Mouse (Mus musculus) right cerebral cortex, adult 18-20 months (tissue): ENCODE data around the gene Btn1a1.

Experiments used
- DNase-seq: peaks from one replicate; pipeline ENCODE4 v3.0.0; 2022; ENCODE audit warnings: mixed read lengths

Gene Btn1a1

GRCm38 (mm10) chr13:23465600-23466109, at the start of gene Btn1a1:
Btn1a1 (minus strand) TSS chr13:23465901.
- no peak for DNase-seq

GRCm38 (mm10) chr13:23515281-23515680, 49.6 kb upstream of the Btn1a1 start:
- no peak for DNase-seq

GRCm38 (mm10) chr13:23513517-23513916, 47.8 kb upstream of the Btn1a1 start:
- no peak for DNase-seq

- DNase-seq: no peak
These were observed 44.4 kb upstream of the Btn1a1 start for GRCm38 (mm10) chr13:23510127-23510526.

GRCm38 (mm10) chr13:23506819-23507515, 41.3 kb upstream of the Btn1a1 start:
- no peak for DNase-seq

- DNase-seq: no peak
These were observed 40.6 kb upstream of the Btn1a1 start for GRCm38 (mm10) chr13:23506351-23506750.

GRCm38 (mm10) chr13:23505662-23506345, 40.1 kb upstream of the Btn1a1 start:
- DNase-seq: no peak

GRCm38 (mm10) chr13:23503797-23504196, 38.1 kb upstream of the Btn1a1 start:
- peak; percentile 41 for DNase-seq

GRCm38 (mm10) chr13:23502916-23503315, 37.2 kb upstream of the Btn1a1 start:
- no peak for DNase-seq

- no peak for DNase-seq
These were observed 36.4 kb upstream of the Btn1a1 start for GRCm38 (mm10) chr13:23502031-23502567.

- DNase-seq: no peak
These were observed 35.8 kb upstream of the Btn1a1 start for GRCm38 (mm10) chr13:23501511-23501910.

- peak; percentile 82 for DNase-seq
These were observed 34.9 kb upstream of the Btn1a1 start for GRCm38 (mm10) chr13:23500424-23501200.

- DNase-seq: no peak
These were observed 34.2 kb upstream of the Btn1a1 start for GRCm38 (mm10) chr13:23499943-23500342.

GRCm38 (mm10) chr13:23498653-23499052, 33.0 kb upstream of the Btn1a1 start:
- no peak for DNase-seq

GRCm38 (mm10) chr13:23497656-23498321, 32.1 kb upstream of the Btn1a1 start:
- peak; percentile 32 for DNase-seq

GRCm38 (mm10) chr13:23495526-23495925, 29.8 kb upstream of the Btn1a1 start:
- no peak for DNase-seq

- DNase-seq: no peak
These were observed 26.3 kb upstream of the Btn1a1 start for GRCm38 (mm10) chr13:23491990-23492389.

- DNase-seq: no peak
These were observed 25.6 kb upstream of the Btn1a1 start for GRCm38 (mm10) chr13:23491263-23491662.

- no peak for DNase-seq
These were observed 25.2 kb upstream of the Btn1a1 start for GRCm38 (mm10) chr13:23490863-23491262.

GRCm38 (mm10) chr13:23488400-23489322, 23.0 kb upstream of the Btn1a1 start, which contains the start of gene Btn2a2:
Btn2a2 (minus strand) TSS chr13:23488857.
- DNase-seq: peak; percentile 76

GRCm38 (mm10) chr13:23485271-23485670, 19.6 kb upstream of the Btn1a1 start:
- no peak for DNase-seq
